Mouse (Mus musculus) R1 (cell line): ENCODE results near the gene Pde4d.

Experiments used
- DNase-seq: peaks from one replicate; pipeline ENCODE4 v3.0.0-alpha.2; 2018; ENCODE audit warnings: low read depth, low spot score

Gene Pde4d

GRCm38 (mm10) chr13:109171688-109172087 is 721.9 kb downstream of the Pde4d start:
- no peak for DNase-seq

GRCm38 (mm10) chr13:109175281-109175680 is 725.5 kb downstream of the Pde4d start:
- no peak for DNase-seq

DNA sequence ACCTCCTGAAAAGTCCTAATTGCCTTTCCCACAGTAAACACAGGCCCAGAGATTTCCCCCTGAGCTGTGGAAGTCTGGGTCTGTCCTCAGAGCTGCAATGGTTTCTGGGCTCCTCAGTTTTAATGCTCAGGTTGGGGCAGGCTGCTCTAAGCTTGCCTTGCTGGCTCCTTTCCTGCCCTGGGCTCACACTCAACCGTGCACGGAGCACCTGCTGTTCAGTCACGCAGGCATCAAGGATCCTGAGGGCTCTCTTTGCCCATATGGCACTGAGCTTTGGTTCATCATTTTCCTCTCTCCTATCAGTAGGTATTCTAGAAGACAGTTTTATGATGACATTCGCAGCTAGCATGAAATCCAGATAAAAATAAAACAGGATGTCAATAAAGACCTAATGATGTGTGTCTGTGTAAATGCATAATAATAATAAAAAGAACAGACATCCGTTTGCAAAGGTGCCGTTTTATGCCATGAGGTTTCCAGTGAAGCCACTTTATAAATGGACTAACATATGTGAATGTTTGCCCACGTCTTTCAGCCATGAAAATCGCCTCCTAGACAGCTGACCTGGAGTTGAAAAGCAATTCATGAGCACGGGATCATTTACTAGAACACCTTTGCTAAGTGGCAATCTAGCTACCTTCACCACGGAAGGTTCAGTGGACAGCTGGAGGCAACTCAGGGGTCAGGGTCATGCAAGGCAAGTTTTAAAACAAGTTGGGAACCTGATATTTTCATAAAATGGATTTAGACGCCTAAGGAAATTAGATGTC is 726.3 kb downstream of the Pde4d start:
- DNase-seq, result no peak

- no peak for DNase-seq
Measured at GRCm38 (mm10) chr13:109181363-109181762, 731.6 kb downstream of the Pde4d start.

GRCm38 (mm10) chr13:109190652-109191051 is 740.9 kb downstream of the Pde4d start:
- DNase-seq, result no peak

GRCm38 (mm10) chr13:109191176-109191575 is 741.4 kb downstream of the Pde4d start:
- DNase-seq, result no peak

DNA sequence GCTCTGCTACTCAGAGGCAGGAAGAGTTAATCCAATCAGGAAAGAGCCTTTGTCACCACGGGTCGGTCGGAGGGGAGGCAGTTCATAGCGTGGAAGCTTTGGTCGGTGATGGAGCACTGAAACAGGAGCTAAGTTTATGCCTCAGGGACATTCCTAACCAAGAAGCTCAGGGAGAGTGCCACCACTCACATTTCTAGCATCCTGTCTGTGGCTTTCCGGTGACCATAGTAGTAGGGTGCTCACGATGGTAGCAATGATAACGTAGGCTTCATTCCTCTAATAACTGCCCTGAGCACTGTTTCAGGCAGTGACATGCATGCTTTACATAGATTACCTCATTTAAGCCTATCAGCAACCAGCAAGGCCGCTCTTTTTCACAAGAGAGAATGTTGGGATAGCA is 755.8 kb downstream of the Pde4d start:
- no peak for DNase-seq

DNA sequence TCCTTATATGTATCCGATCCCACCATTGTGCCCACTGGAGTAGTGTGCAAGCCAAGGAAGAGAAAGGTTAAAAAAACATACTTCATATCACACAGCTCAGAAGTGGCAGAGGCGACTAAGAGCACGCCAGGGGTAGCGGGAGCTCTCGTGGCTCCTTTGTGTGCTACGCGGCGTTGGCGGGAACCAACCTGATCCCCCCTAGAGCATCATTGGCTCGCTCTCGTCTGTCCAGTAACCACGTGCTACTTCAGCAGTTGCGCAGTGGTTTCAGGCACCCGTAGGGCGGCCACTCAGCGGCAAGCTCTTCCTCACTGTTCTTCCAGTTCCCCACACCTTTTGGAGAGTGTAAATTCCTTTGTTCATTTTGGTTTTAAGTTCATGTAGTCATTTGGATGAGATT is 758.9 kb downstream of the Pde4d start:
- DNase-seq, result peak; percentile 36

- DNase-seq, result peak; percentile 36
Measured at GRCm38 (mm10) chr13:109209413-109209812, 759.7 kb downstream of the Pde4d start.

GRCm38 (mm10) chr13:109210403-109210802 is 760.7 kb downstream of the Pde4d start:
- DNase-seq, result peak; percentile 53

- DNase-seq, result no peak
Measured at GRCm38 (mm10) chr13:109211471-109211870, 761.7 kb downstream of the Pde4d start.

DNA sequence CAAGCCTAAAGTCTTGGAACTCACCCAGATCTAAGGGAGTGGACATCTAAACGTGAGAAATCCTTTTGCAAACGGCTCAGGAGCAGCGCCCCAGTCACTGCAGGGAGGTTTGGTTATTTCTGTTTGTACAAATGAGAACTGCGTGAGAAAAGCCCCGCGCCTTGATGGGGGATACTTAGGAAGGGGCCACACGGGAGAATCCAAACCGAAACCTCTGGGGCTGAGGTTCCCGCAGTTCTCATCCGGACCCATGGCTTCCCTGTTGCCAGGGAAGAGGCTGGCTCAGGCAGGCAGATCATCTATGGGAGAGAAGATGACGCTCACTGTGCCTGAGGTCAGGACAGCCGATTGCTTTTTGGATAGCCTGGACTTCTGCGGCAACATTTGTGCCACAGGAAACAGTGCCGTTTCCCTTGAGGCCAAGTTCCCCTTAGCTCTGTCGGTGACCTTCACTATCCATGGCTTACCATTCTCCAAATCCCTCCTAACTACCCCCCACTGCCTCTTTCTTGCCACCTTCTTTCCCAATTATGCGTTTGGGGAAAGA is 762.3 kb downstream of the Pde4d start:
- no peak for DNase-seq

DNA sequence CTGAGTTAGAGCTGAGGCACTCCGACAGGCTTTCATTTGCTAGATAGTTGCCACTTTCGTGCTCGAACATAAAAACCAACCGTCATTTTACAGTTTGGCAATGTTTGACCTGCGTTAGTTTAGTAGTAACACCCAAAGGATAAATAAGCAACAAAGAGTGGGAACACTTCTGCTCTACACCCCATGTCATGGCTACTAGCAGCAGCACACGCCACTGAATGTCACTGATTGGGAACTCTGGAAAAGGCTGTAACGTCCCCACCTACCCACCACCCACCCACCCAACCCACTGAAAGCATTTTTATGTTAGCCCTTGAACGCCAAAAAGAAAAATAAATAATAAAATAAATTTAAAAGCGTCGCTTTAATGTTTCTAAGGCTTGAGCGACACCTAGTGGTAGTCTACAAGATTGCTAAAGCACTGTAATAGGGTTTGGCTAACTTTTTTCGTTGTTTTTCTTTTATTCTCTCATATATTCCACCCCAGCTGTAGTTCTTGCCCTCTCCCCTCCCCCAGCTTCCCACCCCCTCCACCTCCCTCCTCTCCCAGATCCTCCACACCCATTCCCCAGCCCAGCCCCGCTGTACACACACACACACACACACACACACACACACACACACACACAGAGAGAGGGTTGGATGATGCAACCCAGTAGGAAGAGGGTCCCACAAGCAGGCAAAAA is 763.2 kb downstream of the Pde4d start:
- DNase-seq, result no peak

- DNase-seq, result no peak
Measured at GRCm38 (mm10) chr13:109219019-109219725, 769.4 kb downstream of the Pde4d start.

DNA sequence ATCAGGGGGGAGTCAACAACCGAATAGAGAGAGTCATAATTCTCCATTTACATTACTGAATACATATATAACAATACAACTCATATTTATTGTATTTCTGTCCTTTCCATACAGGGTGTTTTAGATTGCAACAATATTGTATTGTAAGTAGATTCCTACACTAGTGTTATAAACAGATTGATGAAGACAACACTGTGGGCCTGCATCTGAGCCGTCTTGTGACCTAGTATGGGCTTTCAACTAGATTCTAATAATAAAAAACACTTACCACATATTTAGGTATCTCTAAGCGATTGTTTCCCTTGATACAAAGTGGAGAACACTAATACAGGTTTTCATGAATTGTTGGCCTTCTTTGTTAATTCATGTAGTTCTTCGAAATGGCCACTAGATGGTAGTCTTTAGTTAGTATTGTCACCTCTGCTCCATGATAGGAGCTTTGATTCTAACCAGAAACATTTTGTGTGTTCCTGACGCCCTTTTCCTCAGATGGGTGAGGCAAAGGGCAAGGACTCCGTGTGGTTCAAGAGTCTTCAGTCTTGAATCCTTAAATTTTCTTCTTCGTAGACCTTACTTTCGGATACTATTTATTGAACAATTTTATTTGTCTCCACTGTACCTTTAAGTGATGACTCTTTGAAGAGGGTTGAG is 779.3 kb downstream of the Pde4d start:
- DNase-seq, result peak; percentile 72

DNA sequence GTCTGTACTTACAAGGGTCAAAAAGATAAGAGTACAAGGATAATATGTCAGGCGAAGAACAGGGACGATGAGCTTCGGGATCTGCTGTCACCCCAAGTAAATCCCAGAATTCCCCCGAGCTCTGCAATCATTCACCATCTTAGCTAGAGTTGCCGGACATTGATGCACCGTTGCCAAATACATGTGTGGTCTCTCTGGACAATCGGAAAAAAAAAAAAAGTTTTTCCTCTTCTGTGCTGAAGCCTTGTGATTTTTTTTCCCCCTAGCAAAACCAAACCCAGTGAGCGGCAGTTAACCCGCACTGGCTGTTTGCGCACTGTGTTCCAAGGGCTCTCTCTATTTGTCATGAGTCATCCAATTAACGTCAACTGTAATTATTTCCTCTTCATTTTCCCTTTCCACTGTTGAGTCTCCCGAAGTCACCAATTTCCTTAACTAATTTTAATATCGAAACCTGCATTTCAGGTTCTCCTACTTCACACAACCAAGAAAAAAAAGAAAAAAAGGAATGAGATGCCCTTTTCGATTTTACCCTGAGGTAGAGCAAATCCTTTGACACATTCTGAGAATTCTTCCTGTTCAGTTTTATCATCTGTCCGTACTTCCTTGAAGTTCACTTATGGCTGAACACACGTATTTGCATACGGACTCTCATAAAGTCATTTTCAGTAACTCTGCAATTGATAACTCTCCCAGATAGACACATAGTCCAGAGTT is 780.0 kb downstream of the Pde4d start:
- DNase-seq, result no peak

DNA sequence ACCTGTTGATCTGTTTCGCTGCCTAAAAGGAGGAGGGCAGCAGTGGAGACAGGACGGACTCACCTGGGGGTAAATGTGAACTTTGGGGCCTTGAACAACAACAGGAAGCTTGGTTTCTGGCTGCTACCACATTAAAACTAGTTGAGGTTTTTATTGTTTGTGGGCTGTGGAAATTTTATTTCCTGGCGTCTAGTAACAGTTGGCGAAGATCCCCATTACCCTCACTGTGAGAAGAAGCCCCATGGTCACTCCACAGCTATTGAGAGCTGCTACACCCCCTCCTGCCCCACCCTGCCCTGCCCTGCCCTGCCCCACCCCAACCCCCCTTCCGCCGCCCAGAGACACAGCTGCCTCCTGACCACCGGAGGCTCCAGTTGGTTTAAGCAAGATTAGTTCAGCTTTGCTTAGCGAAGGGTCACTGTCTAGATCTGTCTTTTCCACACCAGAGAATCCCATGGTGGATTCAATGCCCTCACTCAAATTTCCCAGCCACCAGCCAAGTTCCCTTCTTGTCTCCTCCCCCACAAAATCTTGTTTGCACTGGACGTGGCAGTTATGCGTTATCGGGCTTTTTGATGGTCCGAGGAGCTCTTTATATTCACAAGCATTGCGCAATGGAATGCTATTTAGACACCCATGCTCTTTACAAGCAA is 780.7 kb downstream of the Pde4d start:
- DNase-seq, result no peak

DNA sequence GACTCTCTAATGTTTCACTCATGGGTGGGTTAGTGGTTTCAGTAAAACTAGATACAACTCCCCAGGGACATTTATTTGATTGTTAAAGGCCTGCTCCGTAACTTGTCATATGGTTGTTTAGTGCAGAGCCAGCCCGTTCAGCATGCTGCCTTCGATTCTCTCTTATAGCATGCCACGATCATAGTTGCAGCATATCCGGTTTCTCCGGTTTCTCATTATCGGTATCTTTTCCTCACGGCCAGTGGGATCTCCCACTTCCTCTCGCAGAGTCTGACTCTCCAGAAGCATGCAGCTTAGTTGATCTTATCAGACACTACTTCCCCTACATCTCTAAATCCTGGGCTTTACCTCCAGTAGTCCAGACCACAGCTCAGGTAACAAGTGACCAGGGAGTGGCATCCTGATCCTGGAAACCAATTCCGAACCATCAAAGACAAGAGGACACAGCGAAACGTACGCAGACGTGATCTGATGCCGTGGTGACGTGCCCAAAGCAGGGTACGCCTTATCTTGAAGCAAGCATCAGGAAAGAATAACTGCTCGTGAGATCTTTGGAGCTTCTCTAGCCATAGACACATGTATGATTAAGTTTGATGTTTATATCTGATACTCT is 782.2 kb downstream of the Pde4d start:
- DNase-seq, result no peak

- DNase-seq, result no peak
Measured at GRCm38 (mm10) chr13:109232531-109232930, 782.8 kb downstream of the Pde4d start.
